Mouse (Mus musculus): ENCODE measurements around the gene Agt.

DNA sequence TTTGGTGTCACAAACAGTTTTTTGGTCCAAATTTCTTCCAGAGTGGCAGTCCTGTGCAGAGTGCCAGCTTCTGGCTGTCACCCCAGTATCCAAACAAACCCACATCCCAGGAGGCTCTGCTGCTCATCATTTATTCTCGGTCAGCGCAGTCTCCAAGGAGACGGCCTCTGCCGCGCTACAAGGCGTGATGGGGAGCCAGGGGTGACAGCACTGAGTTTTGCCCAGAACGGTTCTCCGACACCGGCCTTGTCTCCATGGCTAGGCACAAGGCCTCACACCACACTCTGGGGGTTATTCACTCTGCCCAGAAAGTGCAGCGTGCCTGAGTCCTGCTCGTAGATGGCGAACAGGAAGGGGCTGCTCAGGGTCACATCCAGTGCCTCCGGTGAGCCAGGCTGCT, 12.8 kb downstream of the Agt start:
- TF ChIP-seq CTCF (IDR thresholded peaks at IDR 0.05; ENCODE audit: low read depth, low read length): no peak
- TF ChIP-seq POLR2A (IDR thresholded peaks at IDR 0.05; ENCODE audit: borderline replicate concordance, low read depth, low read length): no peak
